Mouse (Mus musculus) intestine, embryonic 15.5 days (tissue): Measurements from ENCODE around the gene Tnnt1. TPM values are rescaled to one million over a fixed set of nuclear protein-coding genes. Genes with fewer than 3 reads are reported as not detected.
A peak's percentile ranks its signal among the peaks of the same experiment; 100 is the strongest.

Experiments used
- ATAC-seq: fragments of 200-750 bp; cut with Nextera tagmentation; 2 replicates; pipeline ENCODE4 v1.8.0; 2017; ENCODE audit warnings: moderate TSS enrichment, moderate library complexity
- H3K27ac ChIP-seq: fragments of 300-500 bp; sonication (generic); 2 replicates; pipeline ENCODE4 v1.5.1; 2015; ENCODE audit warnings: mild to moderate bottlenecking, inconsistent platforms
- H3K27me3 ChIP-seq: fragments of 300-500 bp; sonication (generic); replicated peaks from 2 replicates; pipeline ENCODE4 v1.6.1; 2015; ENCODE audit warnings: inconsistent platforms
- H3K36me3 ChIP-seq: fragments of 300-500 bp; sonication (generic); 2 replicates; pipeline ENCODE4 v1.6.1; 2015; ENCODE audit warnings: inconsistent platforms
- H3K4me1 ChIP-seq: fragments of 300-500 bp; sonication (generic); replicated peaks from 2 replicates; pipeline ENCODE4 v1.6.1; 2015; ENCODE audit warnings: inconsistent platforms
- H3K4me2 ChIP-seq: fragments of 300-500 bp; sonication (generic); replicated peaks from 2 replicates; pipeline ENCODE4 v1.6.1; 2015; ENCODE audit warnings: mild to moderate bottlenecking, inconsistent platforms
- H3K4me3 ChIP-seq: fragments of 300-500 bp; sonication (generic); replicated peaks from 2 replicates; pipeline ENCODE4 v1.5.1; 2015; ENCODE audit warnings: inconsistent platforms
- H3K9ac ChIP-seq: fragments of 300-500 bp; sonication (generic); 2 replicates; pipeline ENCODE4 v1.6.1; 2015; ENCODE audit warnings: inconsistent platforms
- H3K9me3 ChIP-seq: fragments of 300-500 bp; sonication (generic); 2 replicates; pipeline ENCODE4 v1.6.1; 2016; ENCODE audit warnings: inconsistent platforms
- WGBS: fragments of 180-500 bp; shearing (Covaris S2); methylation state at CpG from one replicate; pipeline ENCODE4 v1.1.7; 2015; 5-methylcytosine and 5-hydroxymethylcytosine counted together
- polyA plus RNA-seq: library from polyadenylated mRNA; unstranded; fragments of >200 nt; fragmentation: Nextera tagmentation; extraction: Ambion mirVana; gene quantifications from 2 replicates; pipeline ENCODE4 v1.2.1, GENCODE M21; 2015

Gene Tnnt1
- 21.3 and 27.1 TPM in 2 replicates for polyA plus RNA-seq

- Histone ChIP-seq H3K4me3 (no peak within 1 kb of the TSS), H3K4me2 (no peak within 1 kb of the TSS), H3K9ac (no peak within 1 kb of the TSS), H3K27me3 (peaks cover 1% of the 10 kb centered on the region), H3K27ac (no peak within 1 kb of the TSS), H3K4me1 (peaks cover 12% of the 10 kb centered on the region; the same call in 1 of the 2 replicates), H3K9me3 (no peaks in the 10 kb centered on the region), H3K36me3 (no peaks in the 10 kb centered on the region)
- ATAC-seq = no peak
- 17% methylated on average over 4 of the region's 4 CpGs for WGBS
Measured at GRCm38 (mm10) chr7:4516332-4517050, at the start of gene Tnnt1. Gene Tnnt1 (minus strand): TSS chr7:4516382.

GRCm38 (mm10) chr7:4562660-4563059 lies 46.5 kb upstream of the Tnnt1 start:
- no peak overlapping the region for H3K27ac ChIP-seq
- ATAC-seq = no peak
- no peak overlapping the region for H3K4me3 ChIP-seq
- no peak overlapping the region for H3K4me2 ChIP-seq
- no peaks in the 10 kb centered on the region for H3K27me3 ChIP-seq
- no peaks in the 10 kb centered on the region for H3K4me1 ChIP-seq
- 91% methylated on average over 3 of the region's 3 CpGs for WGBS
- no peak overlapping the region for H3K9ac ChIP-seq
- H3K36me3 ChIP-seq = no peaks in the 10 kb centered on the region
- no peaks in the 10 kb centered on the region for H3K9me3 ChIP-seq

GRCm38 (mm10) chr7:4557167-4557560 lies 41.0 kb upstream of the Tnnt1 start:
- 66% methylated on average over 6 of the region's 6 CpGs for WGBS
- H3K4me1 ChIP-seq = 0 out of 2 replicates have a peak, but pooled peaks cover 2% of the 10 kb centered on the region
- peak; percentile 65 for ATAC-seq
- no peak overlapping the region for H3K4me2 ChIP-seq
- no peak overlapping the region for H3K9ac ChIP-seq
- H3K4me3 ChIP-seq = no peak overlapping the region
- no peaks in the 10 kb centered on the region for H3K9me3 ChIP-seq
- no peaks in the 10 kb centered on the region for H3K27me3 ChIP-seq
- no peak overlapping the region for H3K27ac ChIP-seq
- H3K36me3 ChIP-seq = no peaks in the 10 kb centered on the region

- Histone ChIP-seq H3K9ac (no peak overlapping the region), H3K4me1 (0 out of 2 replicates have a peak, but pooled peaks cover 2% of the 10 kb centered on the region), H3K27me3 (no peaks in the 10 kb centered on the region), H3K36me3 (no peaks in the 10 kb centered on the region), H3K4me3 (no peak overlapping the region), H3K27ac (no peak overlapping the region), H3K4me2 (no peak overlapping the region), H3K9me3 (no peaks in the 10 kb centered on the region)
- WGBS = 19% methylated on average over 15 of the region's 15 CpGs
- peak; percentile 96 for ATAC-seq
Measured at GRCm38 (mm10) chr7:4556256-4557166, 40.3 kb upstream of the Tnnt1 start.

GRCm38 (mm10) chr7:4547221-4547641 lies 31.0 kb upstream of the Tnnt1 start, which contains the start of gene Syt5:
Gene Syt5 (minus strand): TSS chr7:4547541.
- H3K4me3 ChIP-seq = peak within 1 kb of the TSS; percentile 31
- no peaks in the 10 kb centered on the region for H3K9me3 ChIP-seq
- peak within 1 kb of the TSS; percentile 37 for H3K9ac ChIP-seq
- H3K27me3 ChIP-seq = 0 out of 2 replicates have a peak, but pooled peaks cover 5% of the 10 kb centered on the region
- H3K36me3 ChIP-seq = no peaks in the 10 kb centered on the region
- ATAC-seq = peak; percentile 50
- H3K4me2 ChIP-seq = peak within 1 kb of the TSS; percentile 76
- peaks cover 9% of the 10 kb centered on the region; the same call in 1 of the 2 replicates for H3K4me1 ChIP-seq
- 4% methylated on average over 33 of the region's 33 CpGs for WGBS
- no peak within 1 kb of the TSS for H3K27ac ChIP-seq

GRCm38 (mm10) chr7:4546591-4547131 lies 30.5 kb upstream of the Tnnt1 start:
- H3K27me3 ChIP-seq = 0 out of 2 replicates have a peak, but pooled peaks cover 5% of the 10 kb centered on the region
- H3K36me3 ChIP-seq = no peaks in the 10 kb centered on the region
- 2% methylated on average over 26 of the region's 26 CpGs for WGBS
- peak overlapping the region; percentile 76 for H3K4me2 ChIP-seq
- H3K4me1 ChIP-seq = peaks cover 9% of the 10 kb centered on the region; the same call in 1 of the 2 replicates
- no peak overlapping the region for H3K27ac ChIP-seq
- no peak overlapping the region for H3K9ac ChIP-seq
- no peaks in the 10 kb centered on the region for H3K9me3 ChIP-seq
- peak; percentile 76 for ATAC-seq
- H3K4me3 ChIP-seq = peak overlapping the region; percentile 31

- Histone ChIP-seq H3K9me3 (no peaks in the 10 kb centered on the region), H3K4me2 (peak overlapping the region; percentile 76; the same call in 1 of the 2 replicates), H3K27me3 (0 out of 2 replicates have a peak, but pooled peaks cover 5% of the 10 kb centered on the region), H3K27ac (no peak overlapping the region), H3K36me3 (no peaks in the 10 kb centered on the region), H3K9ac (no peak overlapping the region), H3K4me1 (peaks cover 9% of the 10 kb centered on the region; the same call in 1 of the 2 replicates), H3K4me3 (no peak overlapping the region)
- WGBS = 72% methylated on average over 15 of the region's 15 CpGs
- ATAC-seq = peak; percentile 16; the same call in 1 of the 2 replicates
Measured at GRCm38 (mm10) chr7:4546050-4546449, 29.9 kb upstream of the Tnnt1 start.

- H3K36me3 ChIP-seq = no peaks in the 10 kb centered on the region
- WGBS = 37% methylated on average over 17 of the region's 17 CpGs
- 0 out of 2 replicates have a peak, but pooled peaks cover 5% of the 10 kb centered on the region for H3K27me3 ChIP-seq
- H3K4me3 ChIP-seq = no peak overlapping the region
- no peak overlapping the region for H3K27ac ChIP-seq
- H3K4me1 ChIP-seq = 0 out of 2 replicates have a peak, but pooled peaks cover 6% of the 10 kb centered on the region
- no peak overlapping the region for H3K9ac ChIP-seq
- no peak for ATAC-seq
- H3K4me2 ChIP-seq = no peak overlapping the region
- no peaks in the 10 kb centered on the region for H3K9me3 ChIP-seq
Measured at GRCm38 (mm10) chr7:4542013-4542412, 25.8 kb upstream of the Tnnt1 start.

GRCm38 (mm10) chr7:4541344-4541743 lies 25.2 kb upstream of the Tnnt1 start:
- WGBS = 61% methylated on average over 5 of the region's 5 CpGs
- no peak for ATAC-seq
- H3K4me3 ChIP-seq = no peak overlapping the region
- H3K36me3 ChIP-seq = no peaks in the 10 kb centered on the region
- 0 out of 2 replicates have a peak, but pooled peaks cover 3% of the 10 kb centered on the region for H3K27me3 ChIP-seq
- H3K4me1 ChIP-seq = 0 out of 2 replicates have a peak, but pooled peaks cover under 1% of the 10 kb centered on the region
- no peak overlapping the region for H3K9ac ChIP-seq
- H3K9me3 ChIP-seq = no peaks in the 10 kb centered on the region
- H3K27ac ChIP-seq = no peak overlapping the region
- no peak overlapping the region for H3K4me2 ChIP-seq

- ATAC-seq = no peak
- no peak overlapping the region for H3K9ac ChIP-seq
- 76% methylated on average over 2 of the region's 2 CpGs for WGBS
- no peak overlapping the region for H3K4me2 ChIP-seq
- no peaks in the 10 kb centered on the region for H3K27me3 ChIP-seq
- H3K36me3 ChIP-seq = no peaks in the 10 kb centered on the region
- no peaks in the 10 kb centered on the region for H3K9me3 ChIP-seq
- H3K4me1 ChIP-seq = no peaks in the 10 kb centered on the region
- H3K4me3 ChIP-seq = no peak overlapping the region
- H3K27ac ChIP-seq = no peak overlapping the region
Measured at GRCm38 (mm10) chr7:4539019-4539418, 22.8 kb upstream of the Tnnt1 start.

- WGBS = 47% methylated on average over 4 of the region's 4 CpGs
- peaks cover 2% of the 10 kb centered on the region for H3K4me1 ChIP-seq
- H3K9me3 ChIP-seq = no peaks in the 10 kb centered on the region
- no peaks in the 10 kb centered on the region for H3K36me3 ChIP-seq
- no peak overlapping the region for H3K9ac ChIP-seq
- no peak for ATAC-seq
- H3K4me3 ChIP-seq = no peak overlapping the region
- no peaks in the 10 kb centered on the region for H3K27me3 ChIP-seq
- H3K27ac ChIP-seq = no peak overlapping the region
- H3K4me2 ChIP-seq = no peak overlapping the region
Measured at GRCm38 (mm10) chr7:4537181-4537580, 21.0 kb upstream of the Tnnt1 start.

GRCm38 (mm10) chr7:4536369-4536768 lies 20.2 kb upstream of the Tnnt1 start:
- no peak overlapping the region for H3K4me2 ChIP-seq
- no peak for ATAC-seq
- H3K36me3 ChIP-seq = no peaks in the 10 kb centered on the region
- no peaks in the 10 kb centered on the region for H3K9me3 ChIP-seq
- H3K27ac ChIP-seq = no peak overlapping the region
- WGBS = 93% methylated on average over 4 of the region's 4 CpGs
- no peak overlapping the region for H3K9ac ChIP-seq
- no peaks in the 10 kb centered on the region for H3K27me3 ChIP-seq
- no peak overlapping the region for H3K4me3 ChIP-seq
- H3K4me1 ChIP-seq = peaks cover 5% of the 10 kb centered on the region
